Mouse (Mus musculus): ENCODE data around the gene Ddit4. TPM values are rescaled to one million over a fixed set of nuclear protein-coding genes. Genes with fewer than 3 reads are reported as not detected.

The Ddit4 gene
- polyA plus RNA-seq, 1 experiment from 2014 or later, result 93.1 TPM

DNA sequence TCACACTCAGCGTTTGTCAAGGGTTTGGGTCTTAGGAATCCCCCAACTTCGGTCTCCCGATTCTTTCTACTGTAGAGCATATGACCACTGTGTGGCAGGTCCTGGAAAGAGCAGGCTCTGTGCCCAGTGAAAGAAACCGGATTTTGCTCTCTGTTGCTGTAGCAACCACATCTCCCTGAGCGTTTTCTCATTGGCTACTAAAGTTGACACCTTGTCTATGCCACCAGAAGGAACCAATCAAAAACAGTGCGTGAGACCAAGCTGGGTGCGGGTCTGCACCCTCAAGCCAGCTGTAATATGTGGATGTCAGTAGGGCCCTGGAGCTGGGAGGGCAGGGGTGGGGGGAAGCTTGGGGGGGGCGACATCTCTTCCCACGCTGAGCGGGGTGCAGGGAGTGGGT, 20.6 kb downstream of the Ddit4 start:
- H3K27ac ChIP-seq, result no peak overlapping the region
- H3K4me2 ChIP-seq, result peak overlapping the region; percentile 35
- H3K4me1 ChIP-seq, result peaks cover 7% of the 10 kb centered on the region; the same call in 1 of the 2 replicates
- H3K4me3 ChIP-seq, result no peak overlapping the region
- 37% methylated on average over 10 of the region's 10 CpGs for WGBS
- ATAC-seq (ENCODE audit: insufficient number of reproducible peaks, insufficient read depth, low FRiP score, low TSS enrichment, low read depth), result peak; percentile 71
- no peaks in the 10 kb centered on the region for H3K36me3 ChIP-seq
- H3K27me3 ChIP-seq, result no peaks in the 10 kb centered on the region
- H3K9me3 ChIP-seq, result no peaks in the 10 kb centered on the region
- H3K9ac ChIP-seq, result no peak overlapping the region

DNA sequence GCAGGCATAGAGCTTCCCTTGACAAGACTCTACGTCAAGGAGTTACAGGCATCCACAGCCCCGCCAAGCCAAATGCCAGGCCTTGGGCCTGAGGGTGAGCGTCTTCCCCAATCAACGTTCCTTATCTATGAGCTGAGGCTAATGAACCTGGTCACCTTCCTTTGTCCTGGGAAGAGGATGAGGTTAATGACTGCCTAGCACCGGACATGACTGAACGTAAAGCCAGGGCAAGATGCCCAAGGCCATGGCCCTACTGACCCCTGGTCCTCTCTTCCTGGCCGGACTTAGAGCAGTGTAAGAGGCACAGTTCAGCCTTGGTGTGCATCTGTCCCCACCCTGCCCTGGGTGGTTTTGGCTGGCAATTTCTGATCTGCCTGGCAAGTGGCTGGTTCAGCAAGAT, 22.4 kb downstream of the Ddit4 start:
- 68% methylated on average over 7 of the region's 7 CpGs for WGBS
- Histone ChIP-seq H3K9ac (no peak overlapping the region), H3K36me3 (no peaks in the 10 kb centered on the region), H3K9me3 (no peaks in the 10 kb centered on the region), H3K4me2 (no peak overlapping the region), H3K27me3 (no peaks in the 10 kb centered on the region), H3K4me1 (peaks cover 10% of the 10 kb centered on the region), H3K27ac (no peak overlapping the region), H3K4me3 (no peak overlapping the region)
- no peak for ATAC-seq (ENCODE audit: insufficient number of reproducible peaks, insufficient read depth, low FRiP score, low TSS enrichment, low read depth)

DNA sequence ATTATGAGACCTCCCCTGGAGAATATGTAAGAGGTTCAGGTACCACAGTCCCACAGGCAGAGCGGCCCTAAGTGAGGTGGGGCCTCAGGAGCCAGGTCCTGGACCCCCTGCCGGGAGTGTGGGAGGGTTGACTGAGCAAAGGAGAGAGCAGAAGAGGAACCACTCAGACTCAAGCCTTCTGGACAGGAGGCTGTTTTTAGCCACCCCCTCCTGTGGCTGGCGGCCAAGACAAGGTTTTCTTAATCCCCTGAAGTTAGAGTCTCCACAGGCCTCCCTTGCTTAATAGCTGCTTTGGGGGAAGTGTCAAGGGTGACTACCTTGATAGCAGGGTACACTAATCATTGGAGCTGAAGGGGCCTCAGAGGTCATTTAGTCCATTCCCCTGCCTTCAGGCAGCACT, 27.3 kb downstream of the Ddit4 start:
- H3K9me3 ChIP-seq, result no peaks in the 10 kb centered on the region
- H3K27me3 ChIP-seq, result no peaks in the 10 kb centered on the region
- 30% methylated on average over 3 of the region's 3 CpGs for WGBS
- no peak overlapping the region for H3K4me2 ChIP-seq
- peak overlapping the region; percentile 44; the same call in 1 of the 2 replicates for H3K27ac ChIP-seq
- H3K9ac ChIP-seq, result no peak overlapping the region
- H3K4me3 ChIP-seq, result no peak overlapping the region
- peaks cover 34% of the 10 kb centered on the region for H3K4me1 ChIP-seq
- ATAC-seq (ENCODE audit: insufficient number of reproducible peaks, insufficient read depth, low FRiP score, low TSS enrichment, low read depth), result no peak
- no peaks in the 10 kb centered on the region for H3K36me3 ChIP-seq

DNA sequence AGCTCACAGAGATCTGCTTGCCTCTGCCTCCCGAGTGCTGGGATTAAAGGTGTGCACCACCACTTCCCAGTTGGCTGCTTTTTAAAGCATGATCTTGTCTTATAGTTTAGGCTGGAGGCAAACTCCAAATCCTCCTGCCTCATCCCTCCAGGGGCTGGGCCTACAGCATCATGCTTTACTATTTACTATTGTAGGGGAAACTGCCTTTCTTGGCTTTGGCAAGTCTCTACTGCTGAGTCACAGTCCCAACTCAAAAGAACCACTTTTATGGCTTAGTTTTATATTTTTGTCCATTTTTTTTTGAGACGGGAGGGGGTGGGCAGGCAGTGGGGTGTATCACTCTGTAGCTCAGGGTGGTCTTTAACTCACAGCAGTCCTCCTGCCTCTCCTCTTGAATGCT, 28.1 kb downstream of the Ddit4 start:
- H3K36me3 ChIP-seq, result no peaks in the 10 kb centered on the region
- no peaks in the 10 kb centered on the region for H3K27me3 ChIP-seq
- H3K4me2 ChIP-seq, result no peak overlapping the region
- no peak overlapping the region for H3K9ac ChIP-seq
- no peak overlapping the region for H3K4me3 ChIP-seq
- H3K4me1 ChIP-seq, result peaks cover 37% of the 10 kb centered on the region
- 79% methylated on average over 2 of the region's 2 CpGs for WGBS
- H3K27ac ChIP-seq, result no peak overlapping the region
- no peaks in the 10 kb centered on the region for H3K9me3 ChIP-seq
- no peak for ATAC-seq (ENCODE audit: insufficient number of reproducible peaks, insufficient read depth, low FRiP score, low TSS enrichment, low read depth)

DNA sequence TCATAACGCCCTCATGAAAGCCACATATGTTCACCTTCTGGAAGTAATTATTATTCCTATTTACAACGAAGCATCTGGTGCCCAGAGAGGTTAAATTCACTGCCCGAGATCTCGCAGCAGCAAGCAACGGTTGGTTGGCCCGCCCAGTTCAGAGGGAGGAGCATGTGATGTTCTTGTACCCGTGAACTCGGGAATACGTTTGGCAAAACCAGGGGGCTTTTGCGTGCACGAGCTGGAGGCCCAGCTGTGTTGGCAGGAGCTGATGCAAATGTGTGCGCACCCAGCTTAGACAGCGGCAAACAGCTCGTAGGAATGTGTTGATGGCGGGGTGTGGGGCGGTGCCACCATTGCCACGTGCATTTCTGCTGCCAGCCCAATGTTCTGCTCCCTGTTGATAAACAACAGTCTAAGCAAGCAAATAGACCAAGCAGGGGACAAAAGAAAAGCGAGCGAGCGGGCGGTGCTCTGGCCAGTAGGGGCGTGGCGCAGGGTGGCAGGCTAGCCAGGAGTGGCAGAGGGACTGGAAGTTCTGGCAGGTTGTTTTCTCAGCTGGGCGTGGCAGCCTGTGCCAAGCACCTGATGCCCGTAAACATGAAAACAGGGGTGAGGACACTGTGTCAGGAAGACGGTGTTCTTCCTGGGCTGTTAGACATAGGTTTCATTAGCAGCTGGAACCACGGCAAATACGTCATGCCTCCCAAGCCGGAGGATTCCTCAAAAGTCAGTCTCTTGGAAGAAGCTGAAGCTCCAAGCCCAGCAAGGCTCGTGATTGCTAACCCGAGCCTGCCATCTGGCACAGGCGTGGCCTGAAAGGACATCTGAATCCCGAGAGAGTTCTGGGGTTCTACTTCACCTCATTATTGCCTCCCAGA, 30.6 kb downstream of the Ddit4 start:
- Histone ChIP-seq H3K4me2 (peak overlapping the region; percentile 78), H3K9me3 (no peaks in the 10 kb centered on the region), H3K27me3 (no peaks in the 10 kb centered on the region), H3K27ac (peak overlapping the region; percentile 92), H3K4me3 (peak overlapping the region; percentile 44), H3K4me1 (peaks cover 47% of the 10 kb centered on the region), H3K9ac (peak overlapping the region; percentile 66), H3K36me3 (no peaks in the 10 kb centered on the region)
- ATAC-seq (ENCODE audit: insufficient number of reproducible peaks, insufficient read depth, low FRiP score, low TSS enrichment, low read depth), result peak; percentile 57
- WGBS, result 3% methylated on average over 33 of the region's 33 CpGs

DNA sequence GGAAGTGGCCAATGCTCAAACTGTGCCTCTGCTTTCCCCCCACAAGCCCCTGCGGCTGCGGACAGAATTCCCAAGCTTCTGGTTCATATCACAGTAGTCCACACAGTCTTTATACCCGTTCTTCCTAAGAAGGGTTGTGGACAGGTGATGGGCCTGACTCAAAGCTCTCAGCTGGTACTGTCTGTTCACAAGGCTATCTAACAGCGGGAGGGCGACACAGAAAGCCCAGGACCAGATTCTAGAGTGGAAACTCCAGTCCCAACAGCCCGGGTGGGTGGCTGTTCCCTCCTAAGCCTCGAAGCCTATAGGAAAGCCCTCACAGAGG, 31.2 kb downstream of the Ddit4 start:
- Histone ChIP-seq H3K27ac (peak overlapping the region; percentile 92), H3K4me3 (peak overlapping the region; percentile 44), H3K9me3 (no peaks in the 10 kb centered on the region), H3K36me3 (no peaks in the 10 kb centered on the region), H3K4me2 (peak overlapping the region; percentile 78), H3K9ac (peak overlapping the region; percentile 66; the same call in 1 of the 2 replicates), H3K4me1 (peaks cover 52% of the 10 kb centered on the region), H3K27me3 (no peaks in the 10 kb centered on the region)
- 19% methylated on average over 7 of the region's 7 CpGs for WGBS
- no peak for ATAC-seq (ENCODE audit: insufficient number of reproducible peaks, insufficient read depth, low FRiP score, low TSS enrichment, low read depth)

DNA sequence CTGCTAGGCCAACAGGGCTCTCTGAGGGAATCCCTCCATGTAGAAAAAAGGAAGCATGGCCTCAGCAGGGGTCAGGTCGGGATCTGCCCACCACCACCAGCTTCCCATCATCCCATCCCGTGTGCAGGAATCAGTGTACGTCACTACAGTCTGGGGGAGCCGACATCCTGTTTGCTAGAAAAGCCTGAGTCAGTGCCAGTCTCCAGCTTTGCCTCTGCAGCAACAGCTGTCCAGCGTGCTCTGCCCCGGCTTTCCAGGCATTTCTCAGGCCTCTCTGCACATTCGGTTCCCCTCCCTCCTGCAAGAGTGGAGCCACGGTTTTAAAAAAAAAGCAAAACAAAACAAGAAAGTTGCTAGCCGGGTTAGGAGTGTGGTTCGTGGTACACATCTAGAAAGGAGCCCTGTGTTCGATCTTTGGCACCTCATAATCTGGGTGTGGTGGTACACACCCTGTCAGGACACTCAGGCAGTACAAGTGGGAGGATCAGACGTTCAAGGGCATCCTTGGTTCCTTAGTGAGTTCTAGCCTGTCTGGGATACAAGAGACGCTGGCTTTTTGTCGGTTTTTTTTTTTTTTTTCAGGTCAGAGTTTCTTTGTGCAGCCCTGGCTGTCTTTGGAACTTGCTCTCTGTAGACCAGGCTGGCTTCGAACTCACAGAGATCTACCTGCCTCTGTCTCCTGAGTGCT, 32.0 kb downstream of the Ddit4 start:
- H3K9ac ChIP-seq, result peak overlapping the region; percentile 27; the same call in 1 of the 2 replicates
- peak overlapping the region; percentile 92 for H3K27ac ChIP-seq
- H3K27me3 ChIP-seq, result no peaks in the 10 kb centered on the region
- WGBS, result 38% methylated on average over 15 of the region's 15 CpGs
- ATAC-seq (ENCODE audit: insufficient number of reproducible peaks, insufficient read depth, low FRiP score, low TSS enrichment, low read depth), result no peak
- no peak overlapping the region for H3K4me3 ChIP-seq
- H3K9me3 ChIP-seq, result no peaks in the 10 kb centered on the region
- H3K4me1 ChIP-seq, result peaks cover 52% of the 10 kb centered on the region
- H3K36me3 ChIP-seq, result no peaks in the 10 kb centered on the region
- no peak overlapping the region for H3K4me2 ChIP-seq

DNA sequence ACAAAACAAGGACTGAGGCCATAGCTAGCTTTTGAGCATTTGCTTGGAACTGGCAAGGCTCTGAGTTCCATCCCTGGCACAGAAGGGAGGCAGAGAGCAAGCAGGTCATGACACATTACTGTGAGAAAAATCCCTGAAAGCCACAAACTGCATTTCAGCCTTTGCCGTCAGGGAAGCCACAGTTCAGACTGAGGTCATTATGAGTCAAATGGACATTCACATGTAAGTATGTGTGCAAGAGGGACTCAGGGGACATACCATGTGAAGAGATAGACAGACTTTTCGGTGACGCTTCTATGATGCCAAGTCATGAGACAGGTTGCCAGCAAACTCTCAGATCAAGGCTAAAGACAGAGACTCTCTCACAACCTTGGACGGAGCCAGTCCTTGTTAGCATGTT, 33.5 kb downstream of the Ddit4 start:
- Histone ChIP-seq H3K36me3 (no peaks in the 10 kb centered on the region), H3K27me3 (no peaks in the 10 kb centered on the region), H3K9ac (no peak overlapping the region), H3K9me3 (no peaks in the 10 kb centered on the region), H3K4me1 (peaks cover 47% of the 10 kb centered on the region), H3K4me3 (no peak overlapping the region), H3K27ac (no peak overlapping the region), H3K4me2 (no peak overlapping the region)
- no peak for ATAC-seq (ENCODE audit: insufficient number of reproducible peaks, insufficient read depth, low FRiP score, low TSS enrichment, low read depth)
- 90% methylated on average over 4 of the region's 4 CpGs for WGBS

DNA sequence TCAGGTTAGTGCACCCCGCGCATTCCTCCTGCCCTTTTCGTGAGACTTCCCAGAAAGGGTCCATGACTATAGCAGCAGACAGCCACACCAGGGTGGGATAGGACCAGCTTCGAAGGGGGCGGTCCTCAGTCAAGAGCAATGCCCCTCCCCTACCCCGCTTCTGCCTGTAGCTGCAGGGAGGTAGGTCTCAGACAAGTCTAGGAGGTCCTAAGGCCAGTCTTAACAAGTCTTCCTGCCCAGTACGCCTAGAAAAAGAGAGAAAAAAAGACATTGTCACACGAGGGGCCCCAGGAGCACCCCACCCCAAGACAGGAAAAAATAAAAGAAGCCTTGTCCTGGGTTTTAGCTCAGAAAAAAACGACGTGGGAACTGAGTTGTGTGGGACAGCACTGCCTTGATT, 35.0 kb downstream of the Ddit4 start:
- H3K4me2 ChIP-seq, result peak overlapping the region; percentile 66
- no peaks in the 10 kb centered on the region for H3K9me3 ChIP-seq
- H3K27me3 ChIP-seq, result no peaks in the 10 kb centered on the region
- peak overlapping the region; percentile 55 for H3K9ac ChIP-seq
- ATAC-seq (ENCODE audit: insufficient number of reproducible peaks, insufficient read depth, low FRiP score, low TSS enrichment, low read depth), result peak; percentile 81
- peaks cover 56% of the 10 kb centered on the region for H3K4me1 ChIP-seq
- peak overlapping the region; percentile 37 for H3K4me3 ChIP-seq
- peak overlapping the region; percentile 78 for H3K27ac ChIP-seq
- no peaks in the 10 kb centered on the region for H3K36me3 ChIP-seq
- WGBS, result under 1% methylated on average over 10 of the region's 10 CpGs

DNA sequence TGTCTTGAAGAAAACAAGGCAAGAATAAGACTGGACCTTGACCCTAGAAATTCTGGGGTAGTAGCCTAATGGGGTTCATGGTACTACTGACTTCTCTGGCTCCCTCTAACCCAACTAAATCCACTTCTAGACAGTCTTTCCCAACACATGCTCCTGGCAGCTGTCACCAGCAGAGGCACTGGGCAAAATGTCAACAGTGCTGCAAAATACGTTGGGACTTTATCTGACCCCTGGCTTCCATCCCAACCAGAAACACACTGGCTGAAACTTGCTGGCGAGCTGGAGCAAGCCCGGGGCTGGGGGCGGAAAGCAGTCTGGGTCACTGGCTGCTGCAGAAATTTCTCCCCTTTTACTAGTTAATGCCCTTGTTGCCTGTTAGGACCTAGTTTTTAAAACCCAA, 35.5 kb downstream of the Ddit4 start:
- no peak for ATAC-seq (ENCODE audit: insufficient number of reproducible peaks, insufficient read depth, low FRiP score, low TSS enrichment, low read depth)
- peak overlapping the region; percentile 78 for H3K27ac ChIP-seq
- no peaks in the 10 kb centered on the region for H3K9me3 ChIP-seq
- H3K4me3 ChIP-seq, result peak overlapping the region; percentile 37
- H3K27me3 ChIP-seq, result no peaks in the 10 kb centered on the region
- peak overlapping the region; percentile 55; the same call in 1 of the 2 replicates for H3K9ac ChIP-seq
- peaks cover 56% of the 10 kb centered on the region for H3K4me1 ChIP-seq
- no peaks in the 10 kb centered on the region for H3K36me3 ChIP-seq
- H3K4me2 ChIP-seq, result peak overlapping the region; percentile 66
- WGBS, result 6% methylated on average over 4 of the region's 4 CpGs

DNA sequence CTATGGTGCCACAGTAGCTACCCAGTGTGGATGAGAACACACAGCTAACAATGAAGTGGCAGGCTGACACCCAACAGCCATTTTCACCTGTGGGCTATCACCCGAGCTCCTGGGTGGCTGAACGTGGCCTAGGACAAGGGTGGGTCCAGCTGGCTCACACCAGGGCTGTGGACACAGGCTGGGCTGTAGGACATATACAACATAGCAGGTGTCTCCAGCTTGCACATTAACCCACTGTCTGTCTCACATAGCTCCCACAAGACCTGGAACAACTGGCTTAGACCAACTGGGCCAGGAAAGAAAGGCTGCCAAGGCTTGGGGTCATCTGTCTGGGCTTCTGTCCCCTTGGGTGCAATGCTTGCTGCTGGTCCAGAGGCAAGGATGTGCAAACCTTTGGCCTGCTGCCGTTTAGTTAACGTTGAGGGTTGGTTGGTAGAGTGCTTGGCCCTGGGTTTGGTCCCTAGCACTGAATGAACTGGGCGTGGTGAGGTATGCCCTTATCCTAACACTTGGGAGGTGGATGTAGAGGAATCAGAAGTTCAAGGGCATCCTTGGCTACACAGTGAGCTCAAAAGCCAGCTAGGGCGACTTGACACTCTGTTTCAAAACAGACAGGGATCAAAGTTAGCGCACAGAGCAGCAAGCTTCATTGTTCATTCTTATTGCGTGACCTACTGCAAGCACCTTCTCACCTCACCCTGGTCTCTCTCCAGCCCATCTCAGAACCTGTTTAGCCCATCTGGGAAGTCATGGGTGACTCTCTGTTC, 36.3 kb downstream of the Ddit4 start:
- no peak overlapping the region for H3K4me2 ChIP-seq
- H3K27me3 ChIP-seq, result no peaks in the 10 kb centered on the region
- H3K36me3 ChIP-seq, result no peaks in the 10 kb centered on the region
- peaks cover 56% of the 10 kb centered on the region for H3K4me1 ChIP-seq
- WGBS, result 88% methylated on average over 8 of the region's 8 CpGs
- no peaks in the 10 kb centered on the region for H3K9me3 ChIP-seq
- no peak overlapping the region for H3K9ac ChIP-seq
- no peak for ATAC-seq (ENCODE audit: insufficient number of reproducible peaks, insufficient read depth, low FRiP score, low TSS enrichment, low read depth)
- H3K27ac ChIP-seq, result peak overlapping the region; percentile 78; the same call in 1 of the 2 replicates
- no peak overlapping the region for H3K4me3 ChIP-seq

Data from embryonic facial prominence, embryonic 13.5 days (tissue).